Mouse (Mus musculus) midbrain, embryonic 16.5 days (tissue): ENCODE measurements around the gene Gdnf. TPM values are rescaled to one million over a fixed set of nuclear protein-coding genes. Genes with fewer than 3 reads are reported as not detected.
A peak's percentile ranks its signal among the peaks of the same experiment; 100 is the strongest.

Source experiments
- ATAC-seq: fragments of 200-750 bp; cut with Nextera tagmentation; 2 replicates; pipeline ENCODE4 v1.8.0; 2017; ENCODE audit warnings: moderate TSS enrichment
- H3K27ac ChIP-seq: fragments of 300-500 bp; sonication (generic); 2 replicates; pipeline ENCODE4 v1.5.1; 2014; ENCODE audit warnings: mild to moderate bottlenecking, low read length, mixed read lengths
- H3K27me3 ChIP-seq: fragments of 300-500 bp; sonication (generic); 2 replicates; pipeline ENCODE4 v1.6.1; 2014; ENCODE audit warnings: low read depth, low read length, mixed read lengths; ENCODE audit not compliant: control insufficient read depth, insufficient read depth
- H3K36me3 ChIP-seq: fragments of 300-500 bp; sonication (generic); 2 replicates; pipeline ENCODE4 v1.6.1; 2014; ENCODE audit warnings: mild to moderate bottlenecking, low read length, moderate library complexity, mixed read lengths; ENCODE audit not compliant: control insufficient read depth, insufficient read depth
- H3K4me1 ChIP-seq: fragments of 300-500 bp; sonication (generic); 2 replicates; pipeline ENCODE4 v1.6.1; 2014; ENCODE audit warnings: mild to moderate bottlenecking, low read length, mixed read lengths; ENCODE audit not compliant: control insufficient read depth, insufficient read depth
- H3K4me2 ChIP-seq: fragments of 300-500 bp; sonication (generic); 2 replicates; pipeline ENCODE4 v1.6.1; 2014; ENCODE audit warnings: mild to moderate bottlenecking, low read length, mixed read lengths
- H3K4me3 ChIP-seq: fragments of 300-500 bp; sonication (generic); 2 replicates; pipeline ENCODE4 v1.5.1; 2014; ENCODE audit warnings: low read depth, mild to moderate bottlenecking, low read length, moderate library complexity, mixed read lengths
- H3K9ac ChIP-seq: fragments of 300-500 bp; sonication (generic); 2 replicates; pipeline ENCODE4 v1.6.1; 2014; ENCODE audit warnings: low read depth, low read length, mixed read lengths
- H3K9me3 ChIP-seq: fragments of 300-500 bp; sonication (generic); replicated peaks from 2 replicates; pipeline ENCODE4 v1.6.1; 2014; ENCODE audit warnings: mild to moderate bottlenecking, low read length, mixed read lengths; ENCODE audit not compliant: control insufficient read depth, poor library complexity, severe bottlenecking
- WGBS: fragments of 180-500 bp; shearing (Covaris S2); extraction: QIAGEN DNeasy Blood & Tissue Kit; methylation state at CpG from one replicate; pipeline ENCODE4 v1.1.7; 2014; 5-methylcytosine and 5-hydroxymethylcytosine counted together
- polyA plus RNA-seq: library from polyadenylated mRNA; unstranded; fragments of >200 nt; fragmentation: Nextera tagmentation; extraction: Ambion mirVana; gene quantifications from 2 replicates; pipeline ENCODE4 v1.2.1, GENCODE M21; 2015

The Gdnf gene
- polyA plus RNA-seq, 1 experiment from 2014 or later: 0.05 TPM

- Histone ChIP-seq H3K36me3 (no peaks in the 10 kb centered on the region), H3K27me3 (peaks cover 78% of the 10 kb centered on the region), H3K27ac (no peak overlapping the region), H3K9me3 (no peaks in the 10 kb centered on the region), H3K4me1 (peaks cover 29% of the 10 kb centered on the region), H3K4me3 (peak overlapping the region; percentile 61), H3K4me2 (peak overlapping the region; percentile 96), H3K9ac (peak overlapping the region; percentile 72)
- ATAC-seq: peak; percentile 50; the same call in 1 of the 2 replicates
- WGBS: under 1% methylated on average over 41 of the region's 45 CpGs
Measured at GRCm38 (mm10) chr15:7813531-7814370, 3.1 kb downstream of the Gdnf start.

- peaks cover 73% of the 10 kb centered on the region for H3K27me3 ChIP-seq
- H3K36me3 ChIP-seq: no peaks in the 10 kb centered on the region
- H3K4me3 ChIP-seq: no peak overlapping the region
- H3K9ac ChIP-seq: no peak overlapping the region
- ATAC-seq: no peak
- WGBS: 7% methylated on average over 7 of the region's 7 CpGs
- H3K4me1 ChIP-seq: peaks cover 29% of the 10 kb centered on the region
- no peak overlapping the region for H3K27ac ChIP-seq
- no peaks in the 10 kb centered on the region for H3K9me3 ChIP-seq
- H3K4me2 ChIP-seq: peak overlapping the region; percentile 96; the same call in 1 of the 2 replicates
Measured at GRCm38 (mm10) chr15:7814371-7814680, 3.7 kb downstream of the Gdnf start.

- under 1% methylated on average over 13 of the region's 13 CpGs for WGBS
- Histone ChIP-seq H3K4me3 (peak overlapping the region; percentile 38), H3K27ac (no peak overlapping the region), H3K9ac (no peak overlapping the region), H3K9me3 (no peaks in the 10 kb centered on the region), H3K4me1 (peaks cover 25% of the 10 kb centered on the region), H3K27me3 (peaks cover 70% of the 10 kb centered on the region), H3K36me3 (no peaks in the 10 kb centered on the region), H3K4me2 (peak overlapping the region; percentile 72)
- no peak for ATAC-seq
Measured at GRCm38 (mm10) chr15:7814917-7815316, 4.3 kb downstream of the Gdnf start.

GRCm38 (mm10) chr15:7815521-7815944, 4.9 kb downstream of the Gdnf start:
- Histone ChIP-seq H3K9ac (peak overlapping the region; percentile 44), H3K4me3 (peak overlapping the region; percentile 38), H3K27me3 (peaks cover 64% of the 10 kb centered on the region), H3K9me3 (no peaks in the 10 kb centered on the region), H3K27ac (no peak overlapping the region), H3K4me2 (peak overlapping the region; percentile 72), H3K36me3 (no peaks in the 10 kb centered on the region), H3K4me1 (peaks cover 20% of the 10 kb centered on the region)
- 0% methylated on average over 36 of the region's 36 CpGs for WGBS
- no peak for ATAC-seq

- Histone ChIP-seq H3K36me3 (no peaks in the 10 kb centered on the region), H3K4me1 (no peaks in the 10 kb centered on the region), H3K27ac (no peak overlapping the region), H3K4me2 (no peak overlapping the region), H3K27me3 (peaks cover 3% of the 10 kb centered on the region; the same call in 1 of the 2 replicates), H3K4me3 (no peak overlapping the region), H3K9ac (no peak overlapping the region), H3K9me3 (no peaks in the 10 kb centered on the region)
- WGBS: 55% methylated on average over 6 of the region's 6 CpGs
- no peak for ATAC-seq
Measured at GRCm38 (mm10) chr15:7823886-7824285, 13.2 kb downstream of the Gdnf start.

- Histone ChIP-seq H3K4me2 (no peak overlapping the region), H3K4me3 (no peak overlapping the region), H3K27ac (no peak overlapping the region), H3K27me3 (no peaks in the 10 kb centered on the region), H3K36me3 (no peaks in the 10 kb centered on the region), H3K4me1 (no peaks in the 10 kb centered on the region), H3K9me3 (no peaks in the 10 kb centered on the region), H3K9ac (no peak overlapping the region)
- 53% methylated on average over 6 of the region's 6 CpGs for WGBS
- no peak for ATAC-seq
Measured at GRCm38 (mm10) chr15:7825530-7825929, 14.9 kb downstream of the Gdnf start.

- Histone ChIP-seq H3K27me3 (no peaks in the 10 kb centered on the region), H3K4me1 (no peaks in the 10 kb centered on the region), H3K27ac (no peak overlapping the region), H3K4me3 (no peak overlapping the region), H3K4me2 (no peak overlapping the region), H3K36me3 (no peaks in the 10 kb centered on the region), H3K9ac (no peak overlapping the region), H3K9me3 (no peaks in the 10 kb centered on the region)
- 93% methylated on average over 9 of the region's 9 CpGs for WGBS
- ATAC-seq: no peak
Measured at GRCm38 (mm10) chr15:7835404-7835803, 24.8 kb downstream of the Gdnf start.

GRCm38 (mm10) chr15:7838060-7838920, 27.6 kb downstream of the Gdnf start:
- no peak for ATAC-seq
- Histone ChIP-seq H3K36me3 (no peaks in the 10 kb centered on the region), H3K9ac (no peak overlapping the region), H3K4me1 (no peaks in the 10 kb centered on the region), H3K27ac (no peak overlapping the region), H3K4me2 (no peak overlapping the region), H3K9me3 (no peaks in the 10 kb centered on the region), H3K4me3 (no peak overlapping the region), H3K27me3 (no peaks in the 10 kb centered on the region)
- WGBS: 88% methylated on average over 8 of the region's 8 CpGs

GRCm38 (mm10) chr15:7838921-7839309, 28.3 kb downstream of the Gdnf start:
- ATAC-seq: no peak
- no peaks in the 10 kb centered on the region for H3K36me3 ChIP-seq
- no peaks in the 10 kb centered on the region for H3K27me3 ChIP-seq
- H3K9me3 ChIP-seq: no peaks in the 10 kb centered on the region
- no peak overlapping the region for H3K4me2 ChIP-seq
- H3K4me3 ChIP-seq: no peak overlapping the region
- no peak overlapping the region for H3K27ac ChIP-seq
- H3K9ac ChIP-seq: no peak overlapping the region
- WGBS: 72% methylated on average over 7 of the region's 7 CpGs
- H3K4me1 ChIP-seq: no peaks in the 10 kb centered on the region
